ENCODE assay signal across 23 mouse cellular contexts in genomic region chr11:103043982-103044381, GRCm38 (mm10). TPM values are rescaled to one million over a fixed set of nuclear protein-coding genes. Genes with fewer than 3 reads are reported as not detected.
"Had no signal": no experiment of that assay in that cellular context is flagged by ENCODE, and none has a peak within 500 bp of the region (broad histone marks: within the 10 kb centered on the region; RNA-seq: fewer than 3 reads in every experiment).

No protein-coding gene starts in this region.

- ATAC-seq: liver, postnatal 0 days; lung, postnatal 0 days; midbrain, embryonic 13.5 days; midbrain, embryonic 15.5 days had no signal

- H3K4me3 ChIP-seq: lung, embryonic 15.5 days; megakaryocyte, embryonic 14.5 days; midbrain, embryonic 13.5 days; midbrain, embryonic 15.5 days; neural tube, embryonic 12.5 days; stomach, embryonic 15.5 days had no signal

- H3K27ac ChIP-seq: lung, embryonic 15.5 days; macrophage; midbrain, embryonic 13.5 days; midbrain, embryonic 15.5 days; neural tube, embryonic 12.5 days; stomach, embryonic 15.5 days; stomach, postnatal 0 days had no signal

- DNase-seq: liver, postnatal 0 days; lung, adult 2 months; lung, postnatal 14 days; lung, postnatal 36 days; retina, postnatal 1 day; right cerebral cortex, adult 18-20 months; right cerebral cortex, postnatal 25 days; right cerebral cortex, postnatal 4 days; spleen, adult 18-20 months; thymus, adult 2 months; thymus, postnatal 25 days; thymus, postnatal 4 days had no signal

- H3K9me3 ChIP-seq: lung, embryonic 15.5 days; megakaryocyte, embryonic 14.5 days; midbrain, embryonic 13.5 days; midbrain, embryonic 15.5 days; neural tube, embryonic 12.5 days; stomach, embryonic 15.5 days had no signal

- H3K4me2 ChIP-seq: lung, embryonic 15.5 days; midbrain, embryonic 11.5 days; midbrain, embryonic 13.5 days; midbrain, embryonic 15.5 days; neural tube, embryonic 12.5 days; stomach, embryonic 15.5 days had no signal

- H3K4me1 ChIP-seq: lung, embryonic 15.5 days; midbrain, embryonic 15.5 days; neural tube, embryonic 12.5 days; stomach, embryonic 15.5 days had no signal

- H3K27me3 ChIP-seq: lung, embryonic 15.5 days; megakaryocyte, embryonic 14.5 days; midbrain, embryonic 13.5 days; midbrain, embryonic 15.5 days; neural tube, embryonic 12.5 days; stomach, embryonic 15.5 days had no signal

- H3K9ac ChIP-seq: liver, postnatal 0 days; lung, embryonic 15.5 days; midbrain, embryonic 13.5 days; midbrain, embryonic 15.5 days; neural tube, embryonic 12.5 days; stomach, embryonic 15.5 days had no signal

RNA-seq across cellular contexts. Expression of gene Plcd3, which starts 57.5 kb away (rescaled TPM):
- total RNA-seq: monocyte, adult 5-6 weeks had no signal
- polyA plus RNA-seq: macrophage had no signal
